Mouse (Mus musculus): ENCODE measurements around the gene Nktr.

DNA sequence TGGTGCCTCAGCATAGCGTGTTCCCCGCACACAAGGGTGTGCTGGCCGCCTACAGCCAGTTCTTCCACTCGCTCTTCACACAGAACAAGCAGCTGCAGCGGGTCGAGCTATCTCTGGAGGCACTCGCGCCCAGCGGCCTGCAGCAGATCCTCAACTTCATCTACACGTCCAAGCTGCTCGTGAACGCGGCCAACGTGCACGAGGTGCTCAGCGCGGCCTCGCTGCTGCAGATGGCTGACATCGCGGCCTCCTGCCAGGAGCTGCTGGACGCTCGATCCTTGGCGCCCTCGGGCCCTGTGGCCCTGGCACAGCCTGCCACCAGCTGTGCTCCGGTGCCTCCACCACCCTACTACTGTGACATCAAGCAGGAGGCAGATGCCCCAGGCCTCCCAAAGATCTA, 43.8 kb downstream of the Nktr start:
- TF ChIP-seq EP300 (IDR thresholded peaks at IDR 0.05; ENCODE audit: low read depth) (no peak), CTCF (IDR thresholded peaks at IDR 0.05; ENCODE audit: low read depth) (no peak)

All from heart, postnatal 0 days (tissue).